Mouse (Mus musculus) limb, embryonic 14.5 days (tissue): ENCODE measurements around the gene Trpm6. TPM values are rescaled to one million over a fixed set of nuclear protein-coding genes. Genes with fewer than 3 reads are reported as not detected.

Experiments
- ATAC-seq: fragments of 200-750 bp; cut with Nextera tagmentation; 2 replicates; pipeline ENCODE4 v1.8.0; 2017; ENCODE audit warnings: low read depth, moderate number of reproducible peaks, moderate TSS enrichment; ENCODE audit not compliant: low FRiP score
- DNase-seq: peaks from one replicate; pipeline ENCODE4 v3.0.0-alpha.2; 2015; ENCODE audit warnings: low spot score
- H3K27ac ChIP-seq: fragments of 300-500 bp; sonication (generic); replicated peaks from 2 replicates; pipeline ENCODE4 v1.5.1; 2014; ENCODE audit warnings: low read depth, mild to moderate bottlenecking, low read length, moderate library complexity, mixed read lengths
- H3K27me3 ChIP-seq: fragments of 300-500 bp; sonication (generic); 2 replicates; pipeline ENCODE4 v1.6.1; 2014; ENCODE audit warnings: low read length, mixed read lengths; ENCODE audit not compliant: control insufficient read depth, insufficient read depth
- H3K36me3 ChIP-seq: fragments of 300-500 bp; sonication (generic); 2 replicates; pipeline ENCODE4 v1.6.1; 2014; ENCODE audit warnings: mild to moderate bottlenecking, low read length, moderate library complexity, mixed read lengths; ENCODE audit not compliant: control insufficient read depth, insufficient read depth
- H3K4me1 ChIP-seq: fragments of 300-500 bp; sonication (generic); 2 replicates; pipeline ENCODE4 v1.6.1; 2014; ENCODE audit warnings: antibody characterized with exemption, low read length, mixed read lengths; ENCODE audit not compliant: control insufficient read depth, insufficient read depth
- H3K4me2 ChIP-seq: fragments of 300-500 bp; sonication (generic); replicated peaks from 2 replicates; pipeline ENCODE4 v1.6.1; 2014; ENCODE audit warnings: low read depth, mild to moderate bottlenecking, low read length, moderate library complexity; ENCODE audit not compliant: severe bottlenecking
- H3K4me3 ChIP-seq: fragments of 300-500 bp; sonication (generic); replicated peaks from 2 replicates; pipeline ENCODE4 v1.5.1; 2014; ENCODE audit warnings: low read length
- H3K9ac ChIP-seq: fragments of 300-500 bp; sonication (generic); 2 replicates; pipeline ENCODE4 v1.6.1; 2014; ENCODE audit warnings: mild to moderate bottlenecking, low read depth, low read length, moderate library complexity; ENCODE audit not compliant: severe bottlenecking
- H3K9me3 ChIP-seq: fragments of 300-500 bp; sonication (generic); 2 replicates; pipeline ENCODE4 v1.6.1; 2016; ENCODE audit warnings: low read length; ENCODE audit not compliant: control insufficient read depth
- POLR2A ChIP-seq: fragments of 200-500 bp; IDR thresholded peaks from 2 replicates; pipeline ENCODE4 v1.8.0; 2012; ENCODE audit warnings: inconsistent platforms, mild to moderate bottlenecking, moderate library complexity, borderline replicate concordance; ENCODE audit not compliant: insufficient read depth, insufficient read length; ENCODE audit errors: extremely low read depth
- WGBS: fragments of 180-500 bp; shearing (Covaris S2); extraction: QIAGEN DNeasy Blood & Tissue Kit; methylation state at CpG from one replicate; pipeline ENCODE4 v1.1.7; 2014; 5-methylcytosine and 5-hydroxymethylcytosine counted together
- polyA plus RNA-seq, 2 experiments: library from polyadenylated mRNA; depleted of rRNA in 1 of 2; stranded (reverse) in 1 of 2; unstranded in 1 of 2; fragments of >200 nt; fragmentation: Nextera tagmentation in 1 of 2; extraction: Ambion mirVana in 1 of 2; gene quantifications; 2 replicates each; pipeline versions ENCODE4 v1.2.1 to v1.2.3; 2012 to 2014

Trpm6 gene
- polyA plus RNA-seq, 2 experiments, result 0.34 to 0.36 TPM

DNA sequence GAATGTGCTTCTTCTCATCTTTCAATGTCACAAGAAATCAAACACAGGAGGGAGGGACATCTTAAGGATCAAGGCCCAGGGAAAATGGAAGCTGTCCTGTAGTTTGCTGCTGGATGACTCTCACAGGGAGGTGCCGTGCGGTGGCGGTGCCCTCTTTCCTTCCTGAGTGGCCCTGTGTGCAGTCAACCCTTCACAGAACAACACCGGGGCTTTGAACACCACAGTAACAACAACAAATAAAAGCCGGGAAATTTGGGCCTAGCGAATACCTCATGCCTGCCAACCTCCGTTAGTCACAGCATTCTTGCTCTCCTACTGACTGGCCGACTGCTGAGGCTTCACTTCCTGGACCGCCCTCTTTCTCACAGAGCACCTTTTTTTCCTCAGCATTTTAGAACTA, 9.1 kb downstream of the Trpm6 start:
- TF ChIP-seq POLR2A, result no peak
- Histone ChIP-seq H3K27ac (no peak overlapping the region), H3K36me3 (no peaks in the 10 kb centered on the region), H3K4me1 (no peaks in the 10 kb centered on the region), H3K27me3 (no peaks in the 10 kb centered on the region), H3K4me3 (no peak overlapping the region), H3K9ac (no peak overlapping the region), H3K9me3 (no peaks in the 10 kb centered on the region), H3K4me2 (no peak overlapping the region)
- 58% methylated on average over 9 of the region's 9 CpGs for WGBS
- DNase-seq (no peak), ATAC-seq (no peak)

DNA sequence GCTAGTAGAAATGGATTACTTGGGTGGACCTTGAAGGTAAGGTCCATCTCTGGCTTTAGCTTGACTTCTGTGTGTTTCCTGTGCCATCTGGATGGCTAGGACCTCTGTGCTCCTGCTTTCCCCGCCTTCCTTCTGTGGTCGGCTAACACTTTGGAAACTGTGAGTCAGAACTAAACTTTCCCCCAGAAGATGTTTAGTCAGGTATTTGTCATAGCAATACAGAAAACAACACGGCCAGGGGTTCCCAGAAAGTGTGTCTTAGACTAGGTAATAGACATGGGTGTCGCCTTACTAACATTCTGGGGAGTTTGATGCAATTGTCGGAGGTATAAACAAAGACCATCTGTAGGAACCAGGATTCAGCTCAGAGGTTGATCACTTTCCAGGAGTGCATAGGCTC, 16.6 kb downstream of the Trpm6 start:
- TF ChIP-seq POLR2A, result no peak
- no peaks in the 10 kb centered on the region for H3K36me3 ChIP-seq
- H3K27ac ChIP-seq, result no peak overlapping the region
- no peaks in the 10 kb centered on the region for H3K4me1 ChIP-seq
- no peak for DNase-seq
- H3K4me2 ChIP-seq, result no peak overlapping the region
- WGBS, result 77% methylated on average over 5 of the region's 5 CpGs
- H3K4me3 ChIP-seq, result no peak overlapping the region
- no peak for ATAC-seq
- no peaks in the 10 kb centered on the region for H3K27me3 ChIP-seq
- H3K9ac ChIP-seq, result no peak overlapping the region
- no peaks in the 10 kb centered on the region for H3K9me3 ChIP-seq

DNA sequence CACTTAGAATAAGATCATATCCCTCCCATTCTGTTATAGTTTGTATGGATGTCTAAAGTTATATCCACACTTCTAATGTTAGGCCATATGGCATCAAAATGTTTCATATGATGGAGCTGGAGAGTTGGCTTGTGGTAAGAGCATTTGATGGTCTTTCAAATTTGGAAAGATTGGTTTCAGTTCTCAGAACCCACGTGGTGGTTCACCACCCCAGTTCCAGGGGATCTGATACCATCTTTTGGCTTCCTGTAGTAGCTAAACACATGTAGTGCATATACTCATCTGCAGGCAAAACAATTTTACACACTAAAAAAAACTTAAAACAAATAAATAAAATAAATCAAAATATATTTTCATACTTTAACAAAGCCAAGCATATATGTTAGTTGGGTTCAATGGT, 21.3 kb downstream of the Trpm6 start:
- 60% methylated on average over 1 of the region's 1 CpGs for WGBS
- H3K4me1 ChIP-seq, result no peaks in the 10 kb centered on the region
- no peak for TF ChIP-seq POLR2A

DNA sequence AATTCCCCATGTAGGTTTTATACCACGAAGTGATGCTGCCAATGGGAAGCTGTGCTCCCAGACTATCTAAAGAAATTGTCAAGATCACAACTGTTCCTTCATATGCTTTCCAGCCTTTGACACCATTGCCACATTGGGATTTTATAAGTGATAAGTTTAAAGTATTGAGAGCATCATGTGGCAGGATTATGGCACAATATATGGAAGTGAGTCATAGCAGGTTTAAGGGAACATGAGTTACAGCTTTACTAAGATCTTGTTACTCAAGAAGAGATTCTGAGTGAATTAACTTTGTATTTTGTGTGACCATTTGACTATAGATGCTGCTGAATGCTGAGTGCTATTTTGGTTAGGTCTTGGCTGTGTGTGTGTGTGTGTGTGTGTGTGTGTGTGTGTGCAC, 21.8 kb downstream of the Trpm6 start:
- ATAC-seq, result no peak
- no peaks in the 10 kb centered on the region for H3K36me3 ChIP-seq

More for the DNA sequence above, 21.3 kb downstream of the Trpm6 start:
- Histone ChIP-seq H3K9me3 (no peaks in the 10 kb centered on the region), H3K4me2 (no peak overlapping the region), H3K4me3 (no peak overlapping the region), H3K27me3 (no peaks in the 10 kb centered on the region), H3K9ac (no peak overlapping the region), H3K36me3 (no peaks in the 10 kb centered on the region), H3K27ac (no peak overlapping the region)
- no peak for DNase-seq
- no peak for ATAC-seq

DNA sequence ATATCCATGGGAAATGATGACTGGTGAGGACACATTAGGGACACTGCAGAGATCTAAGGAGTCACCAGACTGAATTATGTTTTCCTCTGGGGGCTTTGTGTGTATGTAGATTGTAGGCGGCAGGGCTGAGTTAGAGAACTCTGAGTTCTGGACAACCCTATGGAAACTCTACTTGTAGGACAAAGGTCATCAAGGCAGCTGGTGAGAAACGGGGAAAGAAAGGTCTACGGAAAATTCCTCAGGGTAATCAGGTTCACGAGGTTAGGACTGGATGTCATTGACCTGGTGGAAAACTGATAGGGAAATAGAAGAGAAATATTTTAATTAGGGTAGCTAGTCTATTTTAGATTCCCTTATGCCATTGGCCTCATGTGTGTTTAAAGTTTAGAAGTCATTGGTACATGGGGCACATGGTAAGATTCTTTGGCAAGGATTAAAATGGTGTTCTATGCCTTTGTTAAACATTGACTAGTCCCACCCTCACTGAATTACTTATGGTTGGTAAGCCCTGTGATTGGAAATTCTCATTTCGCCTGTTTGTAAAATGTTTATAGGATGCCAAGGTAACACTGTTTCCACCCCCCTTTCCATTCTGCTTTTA, 23.2 kb downstream of the Trpm6 start:
- Histone ChIP-seq H3K4me1 (no peaks in the 10 kb centered on the region), H3K27me3 (no peaks in the 10 kb centered on the region), H3K9me3 (no peaks in the 10 kb centered on the region), H3K9ac (no peak overlapping the region), H3K4me3 (no peak overlapping the region), H3K27ac (no peak overlapping the region), H3K4me2 (no peak overlapping the region), H3K36me3 (no peaks in the 10 kb centered on the region)
- WGBS, result 77% methylated on average over 5 of the region's 5 CpGs
- DNase-seq (no peak), ATAC-seq (no peak)
- no peak for TF ChIP-seq POLR2A

More for the DNA sequence above, 21.8 kb downstream of the Trpm6 start:
- H3K4me3 ChIP-seq, result no peak overlapping the region
- no peak overlapping the region for H3K4me2 ChIP-seq
- H3K27me3 ChIP-seq, result no peaks in the 10 kb centered on the region
- H3K9me3 ChIP-seq, result no peaks in the 10 kb centered on the region
- no peak for DNase-seq
- 77% methylated on average over 1 of the region's 1 CpGs for WGBS
- no peaks in the 10 kb centered on the region for H3K4me1 ChIP-seq
- no peak for TF ChIP-seq POLR2A
- H3K27ac ChIP-seq, result no peak overlapping the region
- H3K9ac ChIP-seq, result no peak overlapping the region

DNA sequence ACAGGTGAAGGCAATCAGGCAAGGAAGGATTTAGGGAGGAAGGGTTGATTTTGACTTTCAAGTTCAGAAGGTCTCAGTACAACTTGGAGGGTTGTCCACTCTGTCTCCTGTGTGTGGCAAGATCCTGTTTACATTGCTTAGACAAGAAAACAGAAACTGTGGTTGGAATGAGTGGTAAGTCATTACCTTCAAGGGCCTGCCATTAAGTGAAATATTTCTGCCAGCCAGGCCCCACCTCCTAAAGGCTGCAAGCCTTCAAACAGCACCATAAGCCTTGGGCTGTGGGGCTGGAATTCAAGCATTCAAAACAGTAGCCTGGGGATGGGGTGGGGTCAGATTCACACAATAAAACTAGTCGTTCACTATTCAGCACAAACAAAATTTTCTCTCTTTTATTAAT, 24.3 kb downstream of the Trpm6 start:
- no peaks in the 10 kb centered on the region for H3K27me3 ChIP-seq
- no peaks in the 10 kb centered on the region for H3K4me1 ChIP-seq
- no peak overlapping the region for H3K4me2 ChIP-seq
- no peaks in the 10 kb centered on the region for H3K9me3 ChIP-seq
- H3K27ac ChIP-seq, result no peak overlapping the region
- ATAC-seq (no peak), DNase-seq (no peak)
- H3K9ac ChIP-seq, result no peak overlapping the region
- no peak for TF ChIP-seq POLR2A
- H3K36me3 ChIP-seq, result no peaks in the 10 kb centered on the region
- no peak overlapping the region for H3K4me3 ChIP-seq
- 43% methylated on average over 1 of the region's 1 CpGs for WGBS
